Mouse (Mus musculus): Measurements from ENCODE around the gene Gm5862. TPM values are rescaled to one million over a fixed set of nuclear protein-coding genes. Genes with fewer than 3 reads are reported as not detected.

The Gm5862 gene
- polyA plus RNA-seq, 1 experiment: not detected

Other genes with a start within 250 kb of the Gm5862 start
- not detected in 2 replicates for gene Gm21663, start 80.5 kb downstream of the Gm5862 start, polyA plus RNA-seq (2012; rRNA removed)
- not detected in 2 replicates for gene Gm21671, start 68.5 kb downstream of the Gm5862 start, polyA plus RNA-seq (2012; rRNA removed)
- not detected in 2 replicates for gene Gm21680, start 50.3 kb downstream of the Gm5862 start, polyA plus RNA-seq (2012; rRNA removed)
- gene Gm21698, start 34.3 kb downstream of the Gm5862 start, polyA plus RNA-seq (2012; rRNA removed): not detected in 2 replicates
- gene Gm1979, start 18.1 kb downstream of the Gm5862 start, polyA plus RNA-seq (2012; rRNA removed): not detected in 2 replicates
- not detected in 2 replicates for gene Speer4a, start 16.6 kb upstream of the Gm5862 start, polyA plus RNA-seq (2012; rRNA removed)
- gene Gm7347, start 35.7 kb upstream of the Gm5862 start, polyA plus RNA-seq (2012; rRNA removed): not detected in 2 replicates
- not detected in 2 replicates for gene Gm10471, start 66.4 kb upstream of the Gm5862 start, polyA plus RNA-seq (2012; rRNA removed)
- gene 5031410I06Rik, start 82.4 kb upstream of the Gm5862 start, polyA plus RNA-seq (2012; rRNA removed): not detected in 2 replicates
- gene Gm10220, start 98.5 kb upstream of the Gm5862 start, polyA plus RNA-seq (2012; rRNA removed): not detected in 2 replicates
- not detected in 2 replicates for gene Gm7361, start 234.8 kb upstream of the Gm5862 start, polyA plus RNA-seq (2012; rRNA removed)

Measured in small intestine, adult 2 months (tissue).